Mouse (Mus musculus) layer of hippocampus, adult 8-10 months (tissue): ENCODE data around the gene Rpl4. TPM values are rescaled to one million over a fixed set of nuclear protein-coding genes. Genes with fewer than 3 reads are reported as not detected.
"Not testable (repeated sequence)": the region's sequence is repeated elsewhere in the genome, so short reads cannot be mapped to it uniquely, and the experiment has no call there.

Source experiments
- DNase-seq, 2 experiments: peaks; one replicate each; pipeline ENCODE4 v3.0.0; 2022; ENCODE audit warnings: low spot score in 2 of 2
- total RNA-seq, 4 experiments: library from RNA; stranded (reverse); gene quantifications; 2 replicates each; pipeline ENCODE4 v1.2.4; 2022

The Rpl4 gene
- total RNA-seq, 4 experiments from 2014 or later = 522 to 674 (median 595) TPM

GRCm38 (mm10) chr9:64197524-64197923, 24.3 kb downstream of the Rpl4 start:
- no peak for DNase-seq

- DNase-seq = no peak
Observed at GRCm38 (mm10) chr9:64198068-64198762, 25.0 kb downstream of the Rpl4 start.

- DNase-seq = not testable (repeated sequence)
Observed at GRCm38 (mm10) chr9:64198763-64199418, 25.7 kb downstream of the Rpl4 start.

- DNase-seq = no peak
Observed at GRCm38 (mm10) chr9:64199897-64200296, 26.7 kb downstream of the Rpl4 start.

- no peak for DNase-seq
Observed at GRCm38 (mm10) chr9:64202331-64202730, 29.2 kb downstream of the Rpl4 start.

- DNase-seq = no peak
Observed at GRCm38 (mm10) chr9:64202866-64203265, 29.7 kb downstream of the Rpl4 start.

- peak in 1 of 2 experiments; percentile 34 for DNase-seq
Observed at GRCm38 (mm10) chr9:64207509-64208084, 34.4 kb downstream of the Rpl4 start.

- no peak for DNase-seq
Observed at GRCm38 (mm10) chr9:64214452-64214851, 41.3 kb downstream of the Rpl4 start.

- no peak for DNase-seq
Observed at GRCm38 (mm10) chr9:64216090-64216489, 42.9 kb downstream of the Rpl4 start.

- no peak for DNase-seq
Observed at GRCm38 (mm10) chr9:64216641-64217040, 43.5 kb downstream of the Rpl4 start.

GRCm38 (mm10) chr9:64217887-64218286, 44.7 kb downstream of the Rpl4 start:
- no peak for DNase-seq

GRCm38 (mm10) chr9:64219305-64219704, 46.1 kb downstream of the Rpl4 start:
- no peak for DNase-seq

- no peak for DNase-seq
Observed at GRCm38 (mm10) chr9:64219772-64220420, 46.7 kb downstream of the Rpl4 start.

GRCm38 (mm10) chr9:64220603-64221002, 47.4 kb downstream of the Rpl4 start:
- no peak for DNase-seq

- no peak for DNase-seq
Observed at GRCm38 (mm10) chr9:64221480-64221879, 48.3 kb downstream of the Rpl4 start.

- DNase-seq = no peak
Observed at GRCm38 (mm10) chr9:64222098-64222497, 48.9 kb downstream of the Rpl4 start.

GRCm38 (mm10) chr9:64225805-64226204, 52.6 kb downstream of the Rpl4 start:
- DNase-seq = no peak

GRCm38 (mm10) chr9:64227736-64228135, 54.6 kb downstream of the Rpl4 start:
- DNase-seq = no peak
